Mouse (Mus musculus): ENCODE data around the gene Lrig1.

GRCm38 (mm10) chr6:94596051-94596760, 103.8 kb downstream of the Lrig1 start:
- TF ChIP-seq CTCF (IDR thresholded peaks at IDR 0.05; ENCODE audit: extremely low read depth, insufficient read depth, insufficient read length, insufficient replicate concordance) = no peak
- no peak for TF ChIP-seq POLR2A (IDR thresholded peaks at IDR 0.05; ENCODE audit: low read depth, low read length)

All from spleen, adult 2 months (tissue).